Mouse (Mus musculus) cerebellum, adult 18-20 months (tissue): ENCODE results near the gene Camk2d.

Experiments
- DNase-seq, 2 experiments: peaks; one replicate each; pipeline ENCODE4 v3.0.0; 2021

Camk2d gene

DNA sequence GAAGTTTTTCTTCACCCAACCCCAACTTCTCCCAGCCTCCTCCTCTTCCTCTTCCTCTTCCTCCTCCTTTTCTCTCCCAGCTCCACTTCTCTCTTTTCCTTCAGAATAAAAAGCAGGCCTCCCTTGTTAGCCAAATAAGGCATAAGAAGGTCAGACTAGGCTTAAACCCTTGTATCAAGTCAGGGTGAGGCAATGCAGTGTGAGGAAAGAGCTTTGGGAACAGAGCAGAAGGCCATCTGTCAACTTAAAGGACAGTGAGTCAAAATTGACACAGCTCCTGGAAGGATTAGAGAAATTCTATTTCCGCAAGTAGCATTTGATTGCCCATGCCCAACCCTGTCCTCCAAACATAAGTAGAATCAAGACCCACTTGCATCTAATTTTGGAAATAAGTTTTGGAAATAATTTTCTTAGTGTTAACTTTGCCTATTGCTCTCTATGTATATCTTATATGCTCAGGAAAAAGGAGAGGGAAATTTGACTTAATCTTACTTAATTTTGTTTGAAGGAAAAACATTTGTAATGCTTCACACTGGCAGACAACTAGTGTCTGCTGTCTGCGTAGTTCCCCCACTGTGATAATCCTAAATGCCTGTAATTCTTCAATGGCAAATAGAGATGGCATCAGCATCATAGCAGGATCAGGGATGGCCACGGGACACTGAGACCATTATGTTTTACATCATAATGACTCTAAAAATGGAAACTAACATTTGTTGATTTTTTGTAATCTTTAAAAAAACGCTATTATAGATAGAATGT lies 16.8 kb downstream of the Camk2d start:
- DNase-seq: peak; percentile 49 to 63

DNA sequence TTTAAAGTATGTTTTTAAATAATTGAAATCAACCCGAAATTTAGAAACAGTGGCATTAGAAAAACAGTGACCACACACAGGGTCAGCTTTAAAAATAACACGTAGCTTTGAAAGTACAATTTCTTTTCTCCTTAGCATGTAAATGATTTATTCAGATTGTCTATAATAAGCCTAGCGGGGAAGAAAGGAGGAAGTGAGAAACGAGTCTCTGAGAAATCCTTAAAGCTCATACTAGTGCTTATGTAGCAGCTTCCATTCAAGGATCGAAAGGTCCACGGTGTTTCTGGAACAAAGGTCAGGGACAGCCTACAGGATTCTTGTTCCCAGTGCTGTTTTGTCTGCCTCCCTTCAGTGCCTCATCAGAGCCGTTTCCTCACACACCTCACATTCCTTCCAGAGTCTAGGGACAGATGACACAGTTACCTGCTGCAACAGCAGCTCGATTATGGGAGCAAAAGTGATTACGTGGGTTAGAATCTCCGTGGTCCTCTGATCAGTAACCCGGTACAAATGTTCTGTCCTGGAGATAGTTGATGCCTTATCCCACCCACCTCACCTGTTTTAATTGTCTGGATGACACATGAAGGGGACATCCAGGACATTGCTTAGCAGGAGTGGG lies 17.5 kb downstream of the Camk2d start:
- no peak for DNase-seq

DNA sequence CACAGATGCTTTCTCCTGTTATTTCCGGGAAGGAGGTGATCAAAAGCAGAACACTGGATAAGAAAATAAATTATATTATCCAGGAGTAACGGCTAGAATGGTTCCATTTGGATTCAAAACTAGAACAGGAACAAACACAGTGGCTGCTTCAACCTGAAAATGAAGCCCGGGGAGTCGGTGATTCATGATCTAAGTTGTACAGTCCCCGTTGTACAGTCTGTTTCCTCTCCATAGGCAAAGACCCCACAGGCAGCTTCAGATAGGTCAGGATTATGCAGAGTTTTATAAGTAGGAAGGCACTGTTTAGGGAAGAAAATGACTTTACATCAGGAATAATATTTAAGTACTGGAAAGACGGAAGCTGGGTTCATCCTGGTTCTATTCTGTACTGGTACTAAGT lies 19.2 kb downstream of the Camk2d start:
- DNase-seq: peak in 1 of 2 experiments; percentile 22

DNA sequence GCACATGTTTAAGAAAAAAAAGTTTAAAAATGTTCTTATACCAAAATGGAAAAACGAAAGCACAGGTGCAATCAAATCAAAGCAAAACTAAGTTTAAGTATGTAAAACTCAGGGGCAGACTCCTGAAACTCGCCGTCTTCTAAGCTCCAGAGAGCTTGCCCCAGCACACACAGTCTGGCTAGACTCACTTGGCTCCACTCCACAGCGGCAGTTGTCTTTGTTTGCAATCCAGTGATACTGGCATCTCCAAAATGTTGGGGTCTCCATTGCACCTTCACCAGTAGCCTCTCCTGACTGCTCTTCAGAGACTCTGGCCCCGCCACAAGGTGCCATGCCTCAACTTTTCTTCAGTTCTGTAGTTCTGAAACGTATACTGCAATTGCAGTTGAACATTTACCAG lies 24.1 kb downstream of the Camk2d start:
- no peak for DNase-seq

DNA sequence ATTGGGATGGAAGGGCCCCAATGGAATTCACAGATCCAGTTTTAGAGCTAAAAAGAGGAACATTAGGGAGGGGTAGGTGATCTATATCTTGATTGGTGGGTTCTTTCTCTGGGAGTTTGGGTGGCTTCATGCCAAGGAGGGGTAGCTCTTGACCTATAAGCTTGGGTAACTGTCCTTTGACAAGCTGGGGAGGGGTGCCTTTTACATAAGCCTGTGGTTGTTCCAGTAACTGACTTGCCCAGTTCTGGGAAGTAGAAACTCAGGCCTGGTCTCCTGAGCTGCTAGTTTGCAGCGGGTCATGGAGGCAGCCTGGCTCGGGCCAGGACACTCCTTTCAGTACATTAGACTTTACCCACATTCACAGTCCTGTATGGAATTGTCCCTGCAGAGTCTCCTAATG lies 26.4 kb downstream of the Camk2d start:
- no peak for DNase-seq

DNA sequence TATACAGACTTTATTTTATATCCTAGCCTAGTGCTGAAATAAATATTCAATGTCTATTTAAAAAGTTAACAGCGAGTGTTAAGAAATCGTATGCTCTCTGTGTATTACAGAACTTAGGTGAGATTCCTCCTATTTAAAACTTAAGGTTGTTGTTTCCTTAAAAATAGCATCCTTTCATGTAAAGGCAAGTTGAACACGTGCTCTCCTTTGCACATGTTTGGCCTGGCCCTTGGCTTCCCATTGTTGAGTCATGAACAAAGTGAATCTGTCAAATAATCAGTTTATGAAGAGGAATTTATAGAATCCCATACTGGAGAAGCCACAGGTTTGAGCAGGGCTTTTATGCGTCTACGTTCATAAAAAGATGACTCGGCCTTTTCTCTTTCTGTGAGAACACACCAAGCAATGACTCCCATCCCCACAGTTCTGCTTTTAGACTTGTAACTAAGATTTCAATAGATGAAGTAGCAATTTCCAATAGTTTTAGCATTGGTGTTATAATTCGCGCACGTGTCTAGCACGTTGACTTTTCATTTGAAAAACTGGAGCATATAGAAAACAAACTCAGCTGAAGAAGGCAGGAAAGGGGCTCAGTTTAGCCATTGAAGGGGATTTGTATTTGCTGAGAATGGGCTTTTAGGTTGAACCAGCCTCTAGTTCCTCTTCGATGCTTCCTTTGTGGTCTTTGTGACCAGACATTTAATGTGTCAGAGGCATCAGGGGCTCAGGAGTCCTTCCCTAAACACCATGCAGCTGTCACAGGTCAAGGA lies 29.1 kb downstream of the Camk2d start:
- DNase-seq: no peak

DNA sequence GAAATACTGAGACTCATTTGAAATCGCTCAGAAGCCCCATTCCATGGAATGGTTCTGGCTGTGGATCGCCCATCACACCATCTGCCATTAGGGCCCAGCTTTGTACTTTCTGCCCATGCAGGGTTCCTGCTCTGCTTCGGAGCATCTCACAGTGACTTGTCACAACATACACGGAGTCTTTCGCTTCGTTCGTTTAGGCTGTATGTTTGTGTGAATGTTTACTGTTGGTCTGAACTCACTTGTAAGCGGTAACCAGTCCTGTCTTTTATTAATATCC lies 29.6 kb downstream of the Camk2d start:
- DNase-seq: peak in 1 of 2 experiments; percentile 47

DNA sequence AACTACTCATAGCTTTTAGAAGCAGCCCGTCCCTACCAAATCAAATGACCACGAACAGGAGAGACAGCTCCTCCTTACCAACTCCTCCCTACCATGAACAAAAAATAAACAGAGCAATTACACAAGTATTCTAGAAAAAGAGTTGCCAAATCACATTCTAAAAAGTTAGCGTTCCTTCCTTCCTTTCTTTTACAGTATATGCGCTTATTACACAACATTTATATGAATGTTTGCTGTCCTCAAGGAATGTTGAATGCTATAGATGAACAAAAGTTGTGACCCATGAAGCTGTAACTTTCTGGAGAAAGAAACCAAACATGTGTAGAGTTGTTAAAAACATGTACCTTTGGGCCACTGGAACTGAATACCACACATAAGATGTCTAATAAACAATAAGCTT lies 31.9 kb downstream of the Camk2d start:
- no peak for DNase-seq

DNA sequence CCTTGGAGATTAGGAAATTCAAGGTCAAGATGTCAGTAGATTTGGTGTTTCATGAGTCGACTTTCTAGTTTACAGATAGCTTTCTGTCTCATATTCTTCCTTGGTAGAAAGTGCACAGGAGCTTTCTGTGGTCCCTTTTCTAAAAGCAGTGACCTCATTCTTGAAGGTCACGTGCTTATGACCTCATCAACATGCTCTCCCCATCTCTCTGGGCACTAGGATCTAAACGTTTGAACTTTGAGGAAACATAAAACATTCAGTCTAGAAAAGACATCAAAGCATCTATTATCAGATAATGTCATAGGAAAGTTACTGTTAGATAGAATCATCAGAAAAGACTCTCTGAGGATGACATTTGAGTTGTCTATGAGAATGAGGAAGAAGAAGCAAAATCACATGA lies 32.3 kb downstream of the Camk2d start:
- DNase-seq: no peak

DNA sequence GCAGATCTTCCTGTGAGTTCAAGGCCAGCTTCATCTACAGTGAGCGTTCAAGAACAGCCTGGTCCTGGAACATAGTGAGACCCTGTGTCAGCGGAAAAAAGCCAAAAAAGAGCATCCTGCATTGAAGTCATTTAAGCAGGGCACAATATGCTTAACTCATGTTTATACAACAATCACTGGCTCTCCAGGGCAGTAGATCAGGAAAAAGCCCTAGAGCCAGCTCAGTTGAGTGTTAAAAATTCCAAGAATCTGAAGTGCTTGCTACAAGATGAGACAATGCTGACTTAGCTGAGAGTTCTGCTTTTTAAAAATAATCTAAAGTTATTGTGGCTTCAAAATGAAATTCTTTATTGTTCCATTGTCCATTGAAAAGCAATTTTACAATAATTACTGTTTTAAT lies 32.9 kb downstream of the Camk2d start:
- DNase-seq: no peak

DNA sequence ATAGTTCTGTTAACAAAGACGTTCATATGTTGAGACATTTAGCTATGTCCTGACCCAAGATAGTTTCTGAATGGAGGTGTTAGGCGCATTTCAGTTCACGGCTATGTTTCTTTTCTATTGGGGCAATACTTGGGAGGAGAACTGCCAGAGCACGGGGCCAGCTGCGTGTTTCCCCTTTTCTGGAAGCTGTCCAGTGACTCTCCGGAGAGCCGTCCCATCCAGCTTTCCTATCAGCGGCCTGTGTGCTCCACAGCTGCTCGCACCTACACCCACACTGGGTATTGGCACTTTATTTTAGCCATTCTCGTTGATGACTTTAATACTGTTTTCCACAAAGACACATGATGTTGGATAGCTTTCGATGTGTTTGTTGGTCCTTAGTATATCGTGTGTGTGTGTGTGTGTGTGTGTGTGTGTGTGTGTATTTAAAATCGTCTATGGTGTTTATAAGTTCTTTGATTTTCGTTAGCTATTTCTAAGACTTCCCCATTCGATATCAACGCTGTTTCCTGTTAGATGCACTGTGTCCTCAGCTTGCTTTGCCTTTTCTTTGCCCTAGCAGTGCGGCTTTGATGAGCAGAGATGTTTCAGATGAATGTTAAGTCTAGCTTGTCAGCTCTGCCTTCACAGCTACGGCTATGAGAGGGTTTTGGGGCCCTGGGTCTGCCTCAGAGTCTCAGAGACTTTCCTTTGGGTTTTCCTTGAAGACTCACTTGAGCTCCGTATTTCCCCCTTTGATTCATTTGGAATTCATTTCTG lies 34.2 kb downstream of the Camk2d start:
- no peak for DNase-seq

DNA sequence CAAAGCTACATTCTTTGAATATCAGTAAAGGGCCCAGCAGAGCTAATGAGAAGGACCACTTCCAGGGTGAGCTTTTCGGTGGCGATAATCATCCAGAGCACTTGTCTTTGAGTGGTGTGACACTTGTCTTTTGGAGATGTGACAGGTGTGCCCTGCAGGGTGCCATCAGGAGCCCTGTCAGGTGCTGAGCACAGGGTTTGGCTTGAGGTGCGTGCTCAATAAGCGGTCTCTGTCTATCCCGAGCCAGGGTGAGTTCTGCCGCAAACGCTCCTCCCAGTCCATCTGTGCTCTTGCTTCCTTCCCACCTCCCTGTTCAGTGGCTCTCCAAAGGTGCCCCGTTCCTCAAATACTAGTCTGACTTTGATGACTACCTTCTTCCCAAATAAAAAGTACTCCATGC lies 35.5 kb downstream of the Camk2d start:
- peak; percentile 90 to 91 for DNase-seq

DNA sequence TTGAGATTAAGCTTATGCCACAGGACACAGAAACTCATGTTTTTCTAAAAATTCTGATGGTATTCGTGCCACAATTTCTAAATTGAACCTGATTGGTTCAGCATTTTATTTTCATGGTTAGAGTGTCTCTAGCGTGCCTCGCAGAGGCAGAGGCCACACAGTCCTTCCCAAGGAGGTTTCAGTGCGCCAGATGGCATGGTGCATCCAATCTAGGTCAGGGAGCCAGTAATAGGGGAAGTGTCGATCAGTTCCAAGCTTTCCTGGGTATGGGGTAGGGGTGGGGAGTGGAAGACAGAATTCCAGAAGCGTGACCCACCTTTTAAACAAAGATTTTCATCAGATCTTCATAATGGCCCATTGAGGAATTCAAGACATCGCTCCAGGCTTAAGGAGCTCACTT lies 36.5 kb downstream of the Camk2d start:
- DNase-seq: peak; percentile 76 to 88

DNA sequence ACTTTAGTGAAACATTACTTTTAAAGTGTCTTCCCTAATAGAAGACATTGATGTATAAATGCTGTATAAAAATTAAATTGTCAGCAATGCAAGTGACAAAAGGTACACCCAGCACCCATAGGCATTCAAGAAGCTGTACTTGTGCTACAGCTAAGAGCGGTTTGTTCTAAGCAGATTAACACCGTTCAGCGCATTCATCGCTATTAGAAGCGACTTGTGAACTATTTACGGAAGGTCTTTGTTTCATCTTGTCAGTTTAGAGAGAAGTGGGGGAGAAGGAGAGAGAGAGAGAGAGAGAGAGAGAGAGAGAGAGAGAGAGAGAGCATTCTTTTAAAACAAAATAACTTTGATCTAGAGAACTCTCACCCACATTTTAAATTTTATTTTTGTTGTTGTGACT lies 38.1 kb downstream of the Camk2d start:
- DNase-seq: no peak

DNA sequence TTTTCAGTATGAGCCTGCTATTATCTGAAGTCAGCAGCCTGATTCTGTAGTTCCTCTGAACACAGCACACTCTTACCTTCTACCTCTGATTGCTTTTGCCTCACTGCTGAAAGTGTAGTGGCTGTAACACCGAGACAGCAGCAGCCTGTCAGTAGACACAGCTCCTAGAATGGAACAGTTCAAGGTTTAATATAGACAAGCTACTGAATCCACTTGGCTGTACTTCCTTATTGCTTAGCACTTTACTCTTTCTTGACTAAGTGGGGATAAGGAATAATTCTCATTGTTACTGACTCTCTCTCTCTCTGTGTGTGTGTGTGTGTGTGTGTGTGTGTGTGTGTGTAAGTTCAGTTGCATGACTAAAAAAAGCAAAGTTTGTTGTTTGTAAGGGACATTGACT lies 42.2 kb downstream of the Camk2d start:
- no peak for DNase-seq

DNA sequence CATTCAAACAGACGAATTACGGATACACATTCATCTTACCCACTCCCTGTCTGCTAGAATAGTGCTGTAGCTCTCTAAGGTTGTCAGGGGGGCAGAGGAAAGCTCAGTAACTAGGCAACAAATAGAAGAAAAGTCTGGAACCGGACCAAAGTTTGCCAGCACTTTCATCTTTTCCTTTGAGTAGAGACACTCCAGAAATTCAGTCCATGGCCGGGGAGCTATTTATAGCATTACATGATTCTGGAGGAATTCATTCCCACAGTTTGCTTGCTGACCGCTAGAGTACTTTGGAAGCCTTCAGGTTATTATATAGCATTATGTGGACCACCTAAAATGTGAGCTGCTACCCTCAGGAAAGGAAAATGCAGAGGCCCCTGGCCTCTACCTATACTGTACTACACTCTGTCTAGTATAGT lies 43.0 kb downstream of the Camk2d start:
- no peak for DNase-seq

DNA sequence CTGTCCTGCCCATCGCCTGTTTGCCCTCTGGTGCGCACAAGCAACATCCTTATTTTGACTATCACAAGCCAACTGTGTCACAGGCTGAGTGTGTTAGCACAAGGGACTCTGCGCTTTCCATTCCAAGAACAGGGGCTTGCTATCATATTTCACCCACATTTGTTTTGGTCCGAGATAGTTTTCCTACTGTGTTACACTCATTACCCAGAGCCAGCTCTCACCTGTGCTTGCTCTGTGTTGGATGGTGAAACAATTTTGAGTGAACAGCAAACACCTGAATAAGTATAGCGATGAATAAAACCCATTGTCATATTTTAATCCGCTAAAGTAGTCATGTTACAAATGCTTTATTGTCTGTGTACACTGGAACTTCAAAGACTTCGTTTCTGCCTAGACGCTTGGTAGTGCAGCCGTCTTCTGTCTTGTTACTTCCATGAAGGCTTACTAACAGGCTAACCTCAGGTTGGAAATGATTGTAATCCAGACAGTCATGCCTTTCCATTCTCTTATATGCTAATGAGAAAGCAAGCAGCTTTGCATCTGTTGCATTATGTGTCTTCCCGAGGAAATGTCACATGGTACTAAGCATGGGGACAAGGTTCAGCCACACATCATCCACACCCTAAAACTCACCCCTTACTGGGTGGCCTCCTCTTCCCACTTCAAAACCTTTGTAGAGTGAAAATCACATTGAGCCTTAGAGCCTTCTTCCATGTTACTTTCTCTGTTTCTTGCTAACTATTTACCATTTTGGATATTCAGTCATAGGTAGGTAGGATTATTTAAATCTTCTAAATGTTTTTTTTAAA lies 44.5 kb downstream of the Camk2d start:
- DNase-seq: no peak

DNA sequence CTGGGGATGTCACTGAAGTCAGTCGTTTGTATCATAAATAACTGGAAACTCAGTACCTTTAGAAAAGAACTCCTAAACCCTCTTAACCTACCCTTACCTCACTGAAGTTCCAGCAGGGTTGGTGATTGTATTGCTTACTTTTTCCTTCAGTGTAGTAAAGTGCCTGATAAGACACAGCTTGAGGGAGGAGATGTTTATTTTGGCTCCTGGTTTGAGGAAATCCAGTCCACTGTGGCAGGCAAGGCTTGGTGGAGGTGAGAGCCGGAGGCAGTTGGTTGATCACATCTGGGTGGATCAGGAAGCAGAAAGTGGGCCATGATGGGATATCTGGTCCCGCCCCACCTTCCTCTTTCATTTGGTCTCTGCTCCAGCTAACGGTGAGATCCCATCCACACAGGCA lies 45.3 kb downstream of the Camk2d start:
- no peak for DNase-seq

DNA sequence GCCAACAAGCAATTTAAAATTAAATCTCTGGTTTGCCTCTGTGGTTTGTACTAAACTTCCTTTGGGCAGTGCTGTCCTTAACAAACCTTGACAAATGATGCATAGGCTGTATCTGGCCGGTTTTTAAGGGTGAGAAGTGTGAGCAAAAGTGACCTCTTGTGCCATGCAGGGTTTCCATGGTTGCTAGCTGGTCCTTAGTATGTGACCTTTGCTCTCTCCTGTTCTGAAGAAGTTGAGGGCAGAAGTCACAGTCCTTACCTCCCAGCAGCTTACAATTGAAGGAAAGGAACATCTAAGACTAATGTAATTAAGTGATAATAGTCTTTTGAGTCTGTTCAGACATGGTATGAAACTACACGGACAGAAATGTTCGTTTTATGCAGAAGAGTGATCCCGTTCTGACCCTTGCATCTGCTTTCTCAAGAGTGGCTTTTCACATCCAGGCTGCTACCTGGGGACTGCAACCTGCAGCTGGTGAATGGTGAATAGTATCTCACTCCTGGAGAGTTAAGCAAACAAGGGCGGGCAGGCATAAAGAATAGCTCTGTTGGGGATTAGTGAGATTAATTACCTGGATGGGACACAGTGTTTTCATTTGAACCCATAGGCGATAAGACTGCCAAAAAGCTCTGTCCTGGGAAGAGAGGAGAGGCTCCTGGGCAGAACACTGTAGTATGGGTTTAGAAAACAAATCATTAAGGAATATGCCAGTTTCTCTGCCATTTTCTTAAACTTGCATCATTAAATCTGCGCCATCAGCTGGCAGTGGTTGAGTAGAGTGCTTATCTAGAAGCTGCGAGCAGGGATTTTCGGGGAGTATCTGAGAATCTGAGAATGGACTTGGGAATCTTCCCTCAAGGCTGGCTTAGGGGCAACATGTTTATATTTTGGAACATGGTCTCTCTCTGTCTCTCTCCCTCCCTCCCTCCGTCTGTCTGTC lies 47.2 kb downstream of the Camk2d start:
- DNase-seq: peak; percentile 54 to 58

DNA sequence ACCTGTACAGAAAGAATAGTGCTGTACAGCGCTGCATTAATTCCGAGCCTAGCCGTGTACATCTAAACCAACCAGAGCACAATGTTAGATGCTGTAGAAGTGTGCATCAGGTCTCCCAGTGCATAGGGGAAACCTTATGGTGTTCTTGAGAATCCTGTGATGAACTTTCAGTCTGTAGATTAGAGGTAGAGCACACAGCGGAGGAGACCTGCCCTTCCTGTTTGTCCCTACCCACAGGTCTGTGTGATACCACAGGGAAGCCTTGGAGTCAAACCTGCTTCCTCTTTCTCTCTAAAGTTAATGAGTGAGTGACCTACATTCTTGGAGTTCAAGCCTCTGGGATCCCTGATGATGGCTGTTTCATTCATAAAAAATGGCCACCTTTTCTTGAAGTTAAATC lies 54.2 kb downstream of the Camk2d start:
- no peak for DNase-seq

DNA sequence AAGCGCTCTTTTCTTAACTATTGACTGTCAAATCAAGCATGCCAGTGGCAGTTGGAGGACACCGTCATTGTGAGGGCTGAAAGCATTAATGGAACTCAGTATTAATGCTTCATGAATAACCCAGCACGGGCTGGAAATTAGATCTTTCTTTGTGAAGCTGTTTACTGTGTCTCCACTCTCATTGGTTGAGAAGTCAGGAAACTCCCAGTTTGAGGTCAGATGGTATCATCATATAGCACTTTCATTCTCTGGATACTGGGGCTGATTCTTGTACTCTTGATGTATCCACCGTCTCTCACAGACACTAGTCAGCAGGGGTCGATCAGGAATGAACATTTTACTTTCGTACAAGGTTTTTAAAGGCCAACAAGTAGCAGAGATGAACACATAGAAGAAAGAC lies 54.6 kb downstream of the Camk2d start:
- DNase-seq: no peak

DNA sequence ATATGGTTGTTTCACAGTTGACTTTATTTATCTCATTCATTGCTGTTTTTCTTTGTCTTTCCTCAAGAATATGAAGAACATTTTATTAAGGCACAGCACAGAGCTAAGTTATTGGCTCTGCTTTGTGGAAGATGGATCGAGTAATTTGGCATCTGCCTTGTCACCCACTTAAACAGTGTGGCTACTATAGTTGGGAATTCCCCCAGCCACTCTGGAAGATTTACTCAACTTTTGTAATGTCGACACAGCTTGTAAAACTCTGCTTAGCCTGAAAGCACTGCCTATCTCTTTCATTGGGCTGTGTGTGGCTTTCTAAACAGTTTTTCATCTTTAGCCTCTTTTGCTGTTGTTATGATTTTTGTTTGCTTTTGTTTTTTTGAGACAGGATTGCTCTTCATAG lies 56.3 kb downstream of the Camk2d start:
- no peak for DNase-seq
